Mouse (Mus musculus): ENCODE results near the gene Car9. TPM values are rescaled to one million over a fixed set of nuclear protein-coding genes. Genes with fewer than 3 reads are reported as not detected.
A peak's percentile ranks its signal among the peaks of the same experiment; 100 is the strongest.

Gene Car9
- total and polyA plus RNA-seq, 2 experiments from 2014 or later, result 0.14 to 0.65 TPM

- Histone ChIP-seq H3K27ac (ENCODE audit: low read depth, low read length) (no peak overlapping the region), H3K9me3 (ENCODE audit: low read length) (no peaks in the 10 kb centered on the region), H3K36me3 (ENCODE audit: insufficient read depth) (no peaks in the 10 kb centered on the region), H3K4me3 (ENCODE audit: low read depth, low read length) (no peak overlapping the region), H3K27me3 (ENCODE audit: insufficient read depth, low read length) (peaks cover 3% of the 10 kb centered on the region), H3K4me1 (ENCODE audit: insufficient read depth) (0 out of 2 replicates have a peak, but pooled peaks cover 2% of the 10 kb centered on the region), H3K9ac (no peak overlapping the region), H3K4me2 (ENCODE audit: low read depth) (no peak overlapping the region)
- ATAC-seq (no peak), DNase-seq (no peak)
- TF ChIP-seq CTCF (IDR thresholded peaks at IDR 0.05; ENCODE audit: low read depth), result no peak
- 66% methylated on average over 7 of the region's 7 CpGs for WGBS
Observed at GRCm38 (mm10) chr4:43512653-43513052, 5.9 kb downstream of the Car9 start.

GRCm38 (mm10) chr4:43513300-43513699 is 6.5 kb downstream of the Car9 start:
- WGBS, result 88% methylated on average over 4 of the region's 4 CpGs
- Histone ChIP-seq H3K4me1 (ENCODE audit: insufficient read depth) (0 out of 2 replicates have a peak, but pooled peaks cover 2% of the 10 kb centered on the region), H3K27me3 (ENCODE audit: insufficient read depth, low read length) (peaks cover 3% of the 10 kb centered on the region; the same call in 1 of the 2 replicates), H3K36me3 (ENCODE audit: insufficient read depth) (no peaks in the 10 kb centered on the region), H3K4me3 (ENCODE audit: low read depth, low read length) (no peak overlapping the region), H3K9me3 (ENCODE audit: low read length) (no peaks in the 10 kb centered on the region), H3K4me2 (ENCODE audit: low read depth) (no peak overlapping the region), H3K9ac (no peak overlapping the region), H3K27ac (ENCODE audit: low read depth, low read length) (no peak overlapping the region)
- no peak for ATAC-seq
- DNase-seq, result no peak
- TF ChIP-seq CTCF (IDR thresholded peaks at IDR 0.05; ENCODE audit: low read depth), result no peak

GRCm38 (mm10) chr4:43513791-43514190 is 7.0 kb downstream of the Car9 start:
- Histone ChIP-seq H3K27me3 (ENCODE audit: insufficient read depth, low read length) (peaks cover 3% of the 10 kb centered on the region; the same call in 1 of the 2 replicates), H3K36me3 (ENCODE audit: insufficient read depth) (no peaks in the 10 kb centered on the region), H3K4me1 (ENCODE audit: insufficient read depth) (no peaks in the 10 kb centered on the region), H3K9ac (no peak overlapping the region), H3K27ac (ENCODE audit: low read depth, low read length) (no peak overlapping the region), H3K4me2 (ENCODE audit: low read depth) (no peak overlapping the region), H3K9me3 (ENCODE audit: low read length) (no peaks in the 10 kb centered on the region), H3K4me3 (ENCODE audit: low read depth, low read length) (no peak overlapping the region)
- no peak for DNase-seq
- TF ChIP-seq CTCF (IDR thresholded peaks at IDR 0.05; ENCODE audit: low read depth), result no peak
- no peak for ATAC-seq
- WGBS, result 83% methylated on average over 4 of the region's 4 CpGs

GRCm38 (mm10) chr4:43515764-43516708 is 9.3 kb downstream of the Car9 start:
- no peak overlapping the region for H3K9ac ChIP-seq
- H3K4me3 ChIP-seq (ENCODE audit: low read depth, low read length), result no peak overlapping the region
- DNase-seq (no peak), ATAC-seq (no peak)
- no peaks in the 10 kb centered on the region for H3K27me3 ChIP-seq (ENCODE audit: insufficient read depth, low read length)
- no peak overlapping the region for H3K4me2 ChIP-seq (ENCODE audit: low read depth)
- no peak overlapping the region for H3K27ac ChIP-seq (ENCODE audit: low read depth, low read length)
- no peaks in the 10 kb centered on the region for H3K4me1 ChIP-seq (ENCODE audit: insufficient read depth)
- no peaks in the 10 kb centered on the region for H3K36me3 ChIP-seq (ENCODE audit: insufficient read depth)
- H3K9me3 ChIP-seq (ENCODE audit: low read length), result no peaks in the 10 kb centered on the region
- 74% methylated on average over 11 of the region's 11 CpGs for WGBS
- TF ChIP-seq CTCF (IDR thresholded peaks at IDR 0.05; ENCODE audit: low read depth), result no peak

GRCm38 (mm10) chr4:43519551-43519950 is 12.8 kb downstream of the Car9 start:
- H3K27me3 ChIP-seq (ENCODE audit: insufficient read depth, low read length), result peaks cover 8% of the 10 kb centered on the region
- H3K4me3 ChIP-seq (ENCODE audit: low read depth, low read length), result no peak overlapping the region
- H3K4me1 ChIP-seq (ENCODE audit: insufficient read depth), result no peaks in the 10 kb centered on the region
- DNase-seq (no peak), ATAC-seq (no peak)
- no peak overlapping the region for H3K27ac ChIP-seq (ENCODE audit: low read depth, low read length)
- 17% methylated on average over 10 of the region's 10 CpGs for WGBS
- H3K9me3 ChIP-seq (ENCODE audit: low read length), result no peaks in the 10 kb centered on the region
- peak overlapping the region; percentile 34 for H3K4me2 ChIP-seq (ENCODE audit: low read depth)
- H3K9ac ChIP-seq, result no peak overlapping the region
- TF ChIP-seq CTCF (IDR thresholded peaks at IDR 0.05; ENCODE audit: low read depth), result no peak
- no peaks in the 10 kb centered on the region for H3K36me3 ChIP-seq (ENCODE audit: insufficient read depth)

- Histone ChIP-seq H3K27me3 (ENCODE audit: insufficient read depth, low read length) (peaks cover 12% of the 10 kb centered on the region), H3K9ac (no peak overlapping the region), H3K9me3 (ENCODE audit: low read length) (no peaks in the 10 kb centered on the region), H3K4me3 (ENCODE audit: low read depth, low read length) (no peak overlapping the region), H3K4me1 (ENCODE audit: insufficient read depth) (no peaks in the 10 kb centered on the region), H3K36me3 (ENCODE audit: insufficient read depth) (no peaks in the 10 kb centered on the region), H3K27ac (ENCODE audit: low read depth, low read length) (no peak overlapping the region), H3K4me2 (ENCODE audit: low read depth) (peak overlapping the region; percentile 34)
- 13% methylated on average over 6 of the region's 6 CpGs for WGBS
- TF ChIP-seq CTCF (IDR thresholded peaks at IDR 0.05; ENCODE audit: low read depth), result no peak
- ATAC-seq (peak; percentile 78), DNase-seq (peak; percentile 94)
Observed at GRCm38 (mm10) chr4:43519956-43520355, 13.2 kb downstream of the Car9 start.

- no peaks in the 10 kb centered on the region for H3K9me3 ChIP-seq (ENCODE audit: low read length)
- peak; percentile 48 for TF ChIP-seq CTCF (IDR thresholded peaks at IDR 0.05; ENCODE audit: low read depth)
- no peak overlapping the region for H3K9ac ChIP-seq
- peaks cover 18% of the 10 kb centered on the region for H3K36me3 ChIP-seq (ENCODE audit: insufficient read depth)
- ATAC-seq, result no peak
- no peak overlapping the region for H3K27ac ChIP-seq (ENCODE audit: low read depth, low read length)
- no peak overlapping the region for H3K4me3 ChIP-seq (ENCODE audit: low read depth, low read length)
- peaks cover 12% of the 10 kb centered on the region for H3K27me3 ChIP-seq (ENCODE audit: insufficient read depth, low read length)
- WGBS, result 67% methylated on average over 5 of the region's 5 CpGs
- H3K4me2 ChIP-seq (ENCODE audit: low read depth), result no peak overlapping the region
- no peak for DNase-seq
- no peaks in the 10 kb centered on the region for H3K4me1 ChIP-seq (ENCODE audit: insufficient read depth)
Observed at GRCm38 (mm10) chr4:43527880-43528279, 21.1 kb downstream of the Car9 start.

Measured in forebrain, postnatal 0 days (tissue).